Mouse (Mus musculus): ENCODE measurements around the gene Nr1i3. TPM values are rescaled to one million over a fixed set of nuclear protein-coding genes. Genes with fewer than 3 reads are reported as not detected.

Nr1i3 gene
- total RNA-seq, 4 experiments from 2014 or later, result 0.10 to 0.36 TPM; not detected in 2

DNA sequence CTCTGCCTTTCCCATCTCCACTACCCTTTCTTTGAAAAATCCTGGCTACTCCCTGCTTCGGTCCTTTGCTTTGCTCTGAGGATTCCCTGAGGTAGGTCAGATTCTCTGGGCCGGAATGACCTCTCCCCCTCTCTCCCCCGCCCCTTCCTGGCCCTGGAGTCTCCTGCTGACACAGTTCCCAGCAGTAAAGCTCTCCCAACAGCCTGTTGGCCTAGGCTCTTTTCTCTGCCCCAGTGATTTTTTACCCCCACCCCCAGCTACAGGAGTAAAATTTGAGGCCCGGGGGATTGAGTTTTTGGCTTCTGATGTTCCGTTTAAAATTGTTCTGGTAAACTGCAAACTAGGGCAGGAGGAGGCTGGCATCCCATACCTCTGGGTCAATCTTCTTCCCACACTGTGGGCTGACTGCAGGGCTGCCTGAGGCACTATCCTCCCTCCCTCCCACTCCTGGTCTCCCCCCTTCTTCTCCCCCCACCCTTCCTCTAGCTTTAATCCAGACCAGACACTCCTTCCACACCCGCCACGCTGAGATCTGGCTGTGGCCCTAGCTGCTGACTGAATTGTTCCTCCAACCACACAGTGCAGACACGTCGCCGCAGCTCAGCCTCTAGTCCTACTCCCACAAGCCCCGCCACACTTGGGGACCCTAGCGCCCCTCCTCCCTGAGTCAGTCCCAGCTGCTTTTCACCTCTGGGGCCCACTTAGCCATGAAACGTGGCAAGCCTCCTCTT is 38.0 kb downstream of the Nr1i3 start:
- DNase-seq (ENCODE audit: low spot score in 2 of 2), result no peak

DNA sequence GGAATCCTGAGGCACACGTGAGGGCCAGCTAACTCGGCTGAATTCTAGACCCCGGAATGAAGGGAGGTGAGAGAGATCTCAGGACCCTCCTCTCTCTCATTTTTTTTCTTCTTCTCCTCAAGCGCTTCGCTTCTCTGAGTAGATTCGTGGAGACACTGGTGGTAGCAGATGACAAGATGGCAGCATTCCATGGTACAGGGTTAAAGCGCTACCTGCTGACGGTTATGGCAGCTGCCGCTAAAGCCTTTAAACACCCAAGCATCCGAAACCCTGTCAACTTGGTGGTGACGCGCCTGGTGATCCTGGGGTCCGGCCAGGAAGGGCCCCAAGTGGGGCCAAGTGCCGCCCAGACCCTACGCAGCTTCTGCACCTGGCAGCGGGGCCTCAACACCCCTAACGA is 38.6 kb downstream of the Nr1i3 start:
- no peak for DNase-seq (ENCODE audit: low spot score in 2 of 2)

DNA sequence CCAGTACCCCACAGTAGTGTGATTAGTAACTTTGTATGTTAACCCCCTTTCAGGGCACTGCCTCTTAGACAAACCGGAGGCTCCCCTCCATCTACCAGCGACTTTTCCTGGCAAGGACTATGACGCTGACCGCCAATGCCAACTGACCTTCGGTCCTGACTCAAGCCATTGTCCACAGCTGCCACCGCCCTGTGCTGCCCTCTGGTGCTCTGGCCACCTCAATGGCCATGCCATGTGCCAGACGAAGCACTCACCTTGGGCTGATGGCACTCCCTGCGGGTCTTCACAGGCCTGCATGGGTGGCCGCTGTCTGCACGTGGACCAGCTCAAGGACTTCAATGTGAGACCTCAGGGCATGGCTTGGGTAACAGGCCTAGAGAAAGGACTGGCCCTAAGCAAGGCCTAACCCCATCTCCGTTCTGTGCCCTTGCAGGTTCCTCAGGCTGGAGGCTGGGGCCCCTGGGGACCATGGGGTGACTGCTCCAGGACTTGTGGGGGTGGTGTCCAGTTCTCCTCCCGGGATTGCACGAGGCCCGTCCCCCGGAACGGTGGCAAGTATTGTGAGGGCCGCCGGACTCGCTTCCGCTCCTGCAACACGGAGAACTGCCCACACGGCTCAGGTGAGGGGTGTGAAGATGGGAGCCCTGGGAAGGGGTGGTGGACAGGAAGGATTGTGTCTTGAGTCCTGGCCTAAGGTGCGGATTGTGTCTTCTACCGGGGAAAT is 42.5 kb downstream of the Nr1i3 start:
- DNase-seq (ENCODE audit: low spot score in 2 of 2), result no peak

DNA sequence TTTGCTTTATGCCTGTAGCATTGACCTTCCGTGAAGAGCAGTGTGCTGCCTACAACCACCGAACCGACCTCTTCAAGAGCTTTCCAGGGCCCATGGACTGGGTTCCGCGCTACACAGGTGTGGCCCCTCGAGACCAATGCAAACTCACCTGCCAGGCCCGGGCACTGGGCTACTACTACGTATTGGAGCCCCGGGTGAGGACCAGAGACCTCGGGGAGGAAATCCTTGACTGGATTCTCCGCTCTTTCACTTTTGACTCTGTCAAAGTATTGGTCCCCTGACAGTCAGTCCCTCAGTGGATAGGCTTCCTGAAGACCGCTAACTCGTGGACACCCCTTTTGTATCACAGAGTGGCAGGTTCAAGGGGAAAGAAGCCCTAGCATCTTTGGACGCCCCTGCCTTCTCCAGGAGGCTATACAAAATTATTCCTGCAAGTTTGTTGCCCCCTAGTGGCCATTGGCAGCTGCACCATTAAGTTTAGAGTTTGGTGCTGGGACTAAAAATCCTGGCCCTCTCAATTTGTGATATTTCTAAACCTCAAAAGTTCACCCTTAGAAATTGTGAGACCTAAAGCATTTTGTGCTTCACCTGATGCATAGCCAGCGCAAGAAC is 43.3 kb downstream of the Nr1i3 start:
- DNase-seq (ENCODE audit: low spot score in 2 of 2), result peak in 1 of 2 experiments; percentile 68

DNA sequence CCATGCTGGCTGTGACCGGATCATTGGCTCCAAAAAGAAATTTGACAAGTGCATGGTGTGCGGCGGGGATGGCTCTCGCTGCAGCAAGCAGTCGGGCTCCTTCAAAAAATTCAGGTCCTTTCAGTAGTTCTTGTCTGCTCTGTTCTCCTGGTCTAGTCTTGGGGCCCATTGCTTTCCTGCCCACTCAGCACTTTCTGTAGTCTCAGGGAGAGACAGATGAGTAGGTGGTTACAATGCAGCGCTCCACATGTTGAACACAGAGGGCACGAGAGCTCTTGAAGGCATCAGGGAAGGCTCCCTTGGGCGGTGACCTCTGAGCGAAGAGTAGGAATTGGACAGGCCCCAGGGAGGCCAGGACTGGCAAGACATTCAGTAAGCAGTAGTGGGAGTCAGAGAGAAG is 44.0 kb downstream of the Nr1i3 start:
- DNase-seq (ENCODE audit: low spot score in 2 of 2), result no peak

DNA sequence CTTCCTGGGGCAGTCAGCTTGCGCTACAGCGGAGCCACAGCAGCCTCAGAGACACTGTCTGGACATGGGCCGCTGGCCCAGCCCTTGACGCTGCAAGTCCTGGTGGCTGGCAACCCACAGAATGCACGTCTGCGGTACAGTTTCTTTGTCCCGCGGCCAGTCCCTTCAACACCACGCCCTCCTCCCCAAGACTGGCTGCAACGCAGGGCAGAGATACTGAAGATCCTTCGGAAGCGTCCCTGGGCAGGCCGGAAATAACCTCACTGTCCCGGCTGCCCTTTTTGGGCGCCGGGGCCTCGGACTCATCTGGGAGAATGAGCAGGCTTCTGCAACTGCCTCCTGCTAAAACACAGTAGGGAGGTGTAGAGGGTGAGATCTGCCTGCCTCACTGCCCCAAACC is 45.2 kb downstream of the Nr1i3 start:
- no peak for DNase-seq (ENCODE audit: low spot score in 2 of 2)

DNA sequence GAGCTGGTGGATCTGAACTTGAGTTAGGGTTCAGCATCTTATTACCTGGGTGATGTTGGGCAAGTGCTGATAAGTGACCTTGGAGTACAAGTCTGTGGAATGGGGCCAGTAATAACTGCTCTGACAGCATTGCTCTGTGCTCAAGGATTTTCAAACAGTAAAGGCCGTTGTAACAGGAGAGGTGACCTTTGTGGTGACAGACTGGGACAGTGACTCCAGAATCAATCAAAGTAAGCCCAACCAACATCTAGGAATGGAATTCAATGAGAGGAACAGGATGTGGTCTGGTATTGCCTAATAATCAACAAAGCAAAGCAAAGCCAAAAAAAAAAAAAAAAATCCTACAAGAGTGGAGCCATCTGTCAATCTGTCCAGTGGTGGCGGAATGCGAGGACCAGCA is 46.5 kb downstream of the Nr1i3 start:
- no peak for DNase-seq (ENCODE audit: low spot score in 2 of 2)

DNA sequence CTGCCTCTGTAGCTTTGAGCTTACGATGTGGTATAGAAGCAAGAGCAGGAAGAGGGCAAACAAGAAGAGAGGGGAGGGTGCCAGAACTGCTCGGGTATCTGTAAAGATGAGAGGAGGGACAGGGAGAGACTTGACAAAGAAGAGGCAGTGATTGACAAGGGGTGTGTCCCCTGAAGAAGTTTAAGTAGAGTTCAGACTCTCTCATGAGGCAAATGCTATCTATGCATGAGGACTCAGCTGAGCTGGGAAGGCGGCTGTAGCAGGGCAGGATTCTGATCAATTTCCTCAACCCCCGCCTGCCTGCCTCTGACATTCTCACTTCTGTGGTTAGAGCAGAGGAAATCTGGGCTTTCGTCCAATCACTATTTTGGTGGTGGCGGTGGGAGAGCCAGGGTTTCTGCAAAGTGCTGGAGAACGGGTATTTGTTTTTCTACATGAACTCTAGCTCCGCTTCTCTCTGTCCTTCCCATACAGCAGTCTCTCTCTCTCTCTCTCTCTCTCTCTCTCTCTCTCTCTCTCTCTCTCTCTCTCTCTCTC is 48.9 kb downstream of the Nr1i3 start:
- peak; percentile 86 to 89 for DNase-seq (ENCODE audit: low spot score in 2 of 2)

DNA sequence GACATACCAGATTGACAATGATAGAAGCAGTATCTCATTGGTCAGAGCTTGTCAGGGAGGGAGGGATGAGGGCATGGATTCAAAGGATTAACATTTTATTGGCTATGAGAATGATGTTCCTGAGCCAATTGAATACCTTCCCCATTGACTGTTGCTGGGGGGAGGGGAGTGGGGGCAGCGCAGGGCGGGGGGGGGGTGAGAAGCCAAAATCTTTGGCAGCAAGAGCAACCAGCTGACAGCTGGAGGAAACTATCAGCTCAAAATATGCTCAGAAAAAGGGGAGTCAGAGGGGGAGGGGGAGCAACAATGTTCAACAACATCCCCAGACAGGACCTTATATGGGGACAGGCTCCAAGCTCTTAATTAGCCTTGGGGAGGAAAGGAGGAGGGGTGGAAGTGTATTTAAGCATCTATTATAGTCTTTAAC is 49.4 kb downstream of the Nr1i3 start:
- DNase-seq (ENCODE audit: low spot score in 2 of 2), result no peak

DNA sequence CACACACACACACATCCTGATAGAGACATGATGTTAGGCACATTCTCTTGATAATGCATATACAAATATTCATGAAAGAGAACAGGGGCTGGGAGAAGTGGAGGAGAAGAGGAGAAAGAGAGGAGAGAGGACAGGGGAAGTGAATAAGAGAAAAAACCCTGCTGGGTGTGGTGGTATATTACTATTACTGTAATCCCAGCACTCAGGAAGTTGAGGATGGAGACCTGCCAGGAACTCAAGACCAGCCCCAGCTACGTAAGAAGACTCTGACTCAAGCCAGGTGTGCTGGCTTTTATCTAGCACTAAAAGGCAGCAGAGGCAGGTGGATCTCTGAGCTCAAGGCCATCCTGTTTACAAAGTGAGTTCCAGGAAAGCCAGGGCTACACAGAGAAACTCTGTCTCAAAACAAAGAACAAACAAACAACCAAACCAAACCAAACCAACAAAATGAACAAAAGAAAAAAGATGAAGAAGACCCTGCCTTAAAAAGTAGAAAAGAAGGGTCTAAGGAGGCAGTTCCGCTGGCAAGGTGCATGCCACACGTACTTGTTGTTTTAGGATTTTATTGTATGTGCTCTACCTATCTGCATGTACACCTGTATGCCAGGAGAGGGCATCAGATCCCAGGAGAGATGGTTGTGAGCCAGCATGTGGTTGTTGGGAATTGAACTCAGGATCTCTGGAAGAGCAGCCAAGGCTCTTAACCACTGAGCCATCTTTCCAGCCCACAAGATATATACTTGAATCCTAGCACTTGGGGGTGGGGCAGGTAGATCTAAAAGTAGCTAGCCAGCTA is 50.1 kb downstream of the Nr1i3 start:
- no peak for DNase-seq (ENCODE audit: low spot score in 2 of 2)

DNA sequence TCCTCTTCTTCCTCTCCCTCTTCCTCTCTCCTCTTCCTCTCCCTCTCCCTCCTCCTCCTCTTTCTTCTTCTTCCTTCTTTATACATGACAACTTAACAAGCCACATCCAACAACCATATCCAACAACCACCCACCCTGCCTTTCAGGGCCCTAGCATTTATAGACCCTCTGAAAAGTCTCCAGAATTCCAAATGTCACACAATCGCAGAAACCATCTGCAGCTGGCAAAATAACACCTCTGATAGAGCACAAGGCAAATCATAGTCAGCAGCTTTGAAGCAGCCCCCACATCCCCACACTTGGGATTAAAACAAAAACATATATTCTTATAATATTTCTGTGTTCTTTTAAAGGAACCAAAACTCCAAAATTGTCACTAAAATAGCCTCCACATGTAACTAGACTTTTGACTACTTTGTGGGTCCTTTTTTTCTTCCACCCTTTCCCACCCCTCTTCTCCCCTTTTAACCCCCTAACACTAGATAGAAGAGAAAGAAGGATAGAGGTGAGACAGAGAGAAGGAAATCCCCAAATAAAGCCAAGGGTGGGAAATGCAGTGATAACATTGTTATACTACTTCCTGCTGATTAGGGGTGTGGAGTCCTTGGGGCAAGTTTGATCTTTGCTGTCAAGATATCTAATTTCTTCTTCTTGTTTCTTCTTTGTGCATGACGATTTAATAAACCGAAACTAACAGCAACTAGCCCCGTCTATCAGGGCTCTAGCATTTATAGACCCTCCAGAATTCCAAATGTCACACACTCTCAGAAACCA is 52.4 kb downstream of the Nr1i3 start:
- DNase-seq (ENCODE audit: low spot score in 2 of 2), result no peak

DNA sequence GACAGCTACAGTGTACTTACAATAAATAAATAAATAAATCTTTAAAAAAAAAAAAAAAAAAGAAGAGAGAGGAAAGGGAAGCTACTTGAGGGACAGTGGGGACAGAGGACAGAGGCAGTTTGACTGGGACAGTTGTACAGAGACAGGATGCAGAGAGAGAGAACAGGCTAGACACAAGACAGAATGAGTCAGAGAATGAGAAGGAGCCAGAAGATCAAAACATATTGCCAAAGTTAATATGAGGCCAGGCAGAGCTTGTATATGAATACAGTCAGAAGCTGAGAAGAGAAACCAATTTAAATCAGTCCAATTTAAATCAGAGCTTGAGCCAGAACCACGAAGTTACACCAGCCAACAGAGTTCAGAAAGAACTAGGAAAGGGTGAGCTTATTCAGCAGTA is 54.6 kb downstream of the Nr1i3 start:
- DNase-seq (ENCODE audit: low spot score in 2 of 2), result no peak

DNA sequence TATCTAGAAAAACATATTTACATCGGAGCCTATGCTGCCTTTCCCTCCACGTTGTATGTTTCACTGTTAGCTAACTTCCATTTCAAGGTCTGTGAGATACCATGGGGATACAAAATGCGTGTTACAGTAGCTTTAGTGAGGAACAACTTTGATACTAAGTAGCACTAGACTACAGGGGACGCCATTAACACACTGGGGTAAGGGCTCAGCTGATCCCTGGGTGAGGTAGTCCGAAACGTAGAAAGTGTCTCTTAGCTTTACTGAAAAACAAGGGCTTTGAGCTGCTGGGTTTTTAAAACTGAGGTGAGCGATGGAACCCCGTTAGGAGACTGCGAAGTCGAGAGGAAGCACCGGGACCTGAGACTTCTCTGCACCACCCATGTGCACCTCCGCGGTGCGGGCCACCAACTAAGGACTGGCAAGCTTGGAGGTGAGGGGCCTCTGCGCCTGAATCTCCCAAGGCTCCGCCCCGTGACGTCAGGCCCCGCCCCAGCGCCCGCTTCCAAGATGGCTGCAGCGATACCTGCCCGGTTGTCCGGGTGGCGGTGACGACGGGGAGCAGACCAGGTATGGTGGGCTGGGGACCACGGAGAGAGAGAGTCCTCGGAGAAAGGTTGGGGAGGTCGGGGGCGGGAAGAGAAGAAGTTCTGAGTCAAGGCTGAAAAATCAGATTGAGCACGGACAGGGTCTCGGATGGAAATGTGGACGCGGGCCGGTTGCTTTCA is 56.2 kb downstream of the Nr1i3 start, which contains the start of gene B4galt3:
Gene B4galt3, plus strand, starts transcription at position 481 of the 725 bp plus-strand sequence.
- DNase-seq (ENCODE audit: low spot score in 2 of 2), result peak; percentile 91 to 95

Other genes with a start within 250 kb of the Nr1i3 start
- gene Fcgr2b, start 237.4 kb upstream of the Nr1i3 start, total RNA-seq (2022), result 10 to 100 TPM in 2 of 4 experiments, 1 to 10 TPM in 2; 4.2 to 46.4 (median 21.4) TPM
- 1 to 10 TPM in 2 of 4 experiments, not detected in 2; 1.5 to 1.7 TPM for gene Fcgr4, start 195.1 kb upstream of the Nr1i3 start, total RNA-seq (2022)
- 10 to 100 TPM; 10.6 to 67.7 (median 34.1) TPM for gene Fcgr3, start 149.0 kb upstream of the Nr1i3 start, total RNA-seq (2022)
- 1 to 10 TPM in 2 of 4 experiments, under 1 TPM in 2; 0.43 to 3.1 (median 1.3) TPM for gene Cfap126, start 100.1 kb upstream of the Nr1i3 start, total RNA-seq (2022)
- gene Sdhc, start 63.4 kb upstream of the Nr1i3 start, total RNA-seq (2022), result 100 to 1,000 TPM; 201 to 206 (median 203) TPM
- gene Mpz, start 63.3 kb upstream of the Nr1i3 start, total RNA-seq (2022), result not detected
- gene Pcp4l1, start 17.7 kb upstream of the Nr1i3 start, total RNA-seq (2022), result 10 to 100 TPM; 42.4 to 47.5 (median 44.4) TPM
- 10 to 100 TPM; 69.3 to 85.0 (median 74.9) TPM for gene Tomm40l, start 8.5 kb downstream of the Nr1i3 start, total RNA-seq (2022)
- gene Apoa2, start 11.1 kb downstream of the Nr1i3 start, total RNA-seq (2022), result 1 to 10 TPM; 1.9 to 3.1 (median 2.5) TPM
- gene Fcer1g, start 20.4 kb downstream of the Nr1i3 start, total RNA-seq (2022), result 10 to 100 TPM; 10.9 to 95.1 (median 48.8) TPM
- gene Adamts4, start 36.5 kb downstream of the Nr1i3 start, total RNA-seq (2022), result 10 to 100 TPM; 11.6 to 13.7 (median 12.4) TPM
- 100 to 1,000 TPM; 263 to 286 (median 271) TPM for gene Ndufs2, start 37.4 kb downstream of the Nr1i3 start, total RNA-seq (2022)
- gene B4galt3, start 56.4 kb downstream of the Nr1i3 start, total RNA-seq (2022), result 10 to 100 TPM; 63.5 to 76.8 (median 70.2) TPM
- gene Ppox, start 67.2 kb downstream of the Nr1i3 start, total RNA-seq (2022), result 10 to 100 TPM; 28.5 to 37.1 (median 33.3) TPM
- gene Usp21, start 74.0 kb downstream of the Nr1i3 start, total RNA-seq (2022), result 10 to 100 TPM; 53.7 to 63.6 (median 58.8) TPM
- gene Ufc1, start 81.1 kb downstream of the Nr1i3 start, total RNA-seq (2022), result 100 to 1,000 TPM; 101 to 113 (median 108) TPM
- gene Dedd, start 115.2 kb downstream of the Nr1i3 start, total RNA-seq (2022), result 10 to 100 TPM; 35.7 to 41.2 (median 38.2) TPM
- gene Nit1, start 131.7 kb downstream of the Nr1i3 start, total RNA-seq (2022), result 10 to 100 TPM; 40.1 to 54.1 (median 45.6) TPM
- gene Pfdn2, start 131.7 kb downstream of the Nr1i3 start, total RNA-seq (2022), result 100 to 1,000 TPM in 3 of 4 experiments, 10 to 100 TPM in 1; 97.7 to 171 (median 130) TPM
- gene Klhdc9, start 146.8 kb downstream of the Nr1i3 start, total RNA-seq (2022), result 10 to 100 TPM in 2 of 4 experiments, 1 to 10 TPM in 2; 5.1 to 11.7 (median 8.2) TPM
- 1 to 10 TPM; 5.6 to 7.6 (median 6.5) TPM for gene Nectin4, start 156.1 kb downstream of the Nr1i3 start, total RNA-seq (2022)
- 1 to 10 TPM; 1.9 to 8.7 (median 4.9) TPM for gene Arhgap30, start 175.0 kb downstream of the Nr1i3 start, total RNA-seq (2022)
- 100 to 1,000 TPM; 110 to 142 (median 124) TPM for gene Usf1, start 197.3 kb downstream of the Nr1i3 start, total RNA-seq (2022)
- 10 to 100 TPM in 1 of 4 experiments, 1 to 10 TPM in 3; 3.0 to 10.0 (median 4.6) TPM for gene Tstd1, start 204.9 kb downstream of the Nr1i3 start, total RNA-seq (2022)
- 10 to 100 TPM in 2 of 4 experiments, 1 to 10 TPM in 2; 4.8 to 18.6 (median 11.1) TPM for gene F11r, start 223.6 kb downstream of the Nr1i3 start, total RNA-seq (2022)